Mouse (Mus musculus): ENCODE measurements around the gene Cttnbp2nl. TPM values are rescaled to one million over a fixed set of nuclear protein-coding genes. Genes with fewer than 3 reads are reported as not detected.

Gene Cttnbp2nl
- polyA plus RNA-seq, 1 experiment, result not detected

DNA sequence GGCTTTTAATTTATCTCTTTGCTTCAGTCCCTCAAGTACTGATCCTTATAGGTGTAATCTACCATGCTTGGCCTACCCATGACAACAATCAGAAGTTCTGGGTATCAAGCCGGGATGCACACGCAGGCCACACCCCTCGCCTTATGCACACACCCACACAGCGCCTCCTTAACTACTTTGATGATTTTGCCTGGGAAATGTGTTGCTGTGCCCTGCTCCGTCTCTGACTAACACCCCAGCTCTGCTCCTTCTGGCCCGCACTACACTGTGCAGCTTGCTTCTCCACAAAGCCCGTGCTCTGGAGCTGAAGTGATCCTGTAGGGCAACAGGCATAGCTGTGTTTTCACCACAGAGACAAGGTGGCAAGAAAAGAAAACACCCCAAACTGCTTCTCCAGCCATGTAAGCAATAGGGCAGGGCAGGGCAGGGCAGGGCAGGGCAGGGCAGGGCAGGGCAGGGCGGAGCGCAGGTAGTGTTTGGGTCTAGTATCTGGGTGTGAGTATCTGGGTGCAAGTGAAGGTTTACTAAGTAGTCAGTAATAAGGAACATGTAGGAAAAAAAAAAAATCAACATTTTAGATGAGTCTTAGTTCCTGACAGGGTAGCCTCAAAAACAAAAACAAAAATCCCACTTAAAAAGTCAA, 11.8 kb downstream of the Cttnbp2nl start:
- no peak for TF ChIP-seq GATA1 (IDR thresholded peaks at IDR 0.05; ENCODE audit: low read length)

DNA sequence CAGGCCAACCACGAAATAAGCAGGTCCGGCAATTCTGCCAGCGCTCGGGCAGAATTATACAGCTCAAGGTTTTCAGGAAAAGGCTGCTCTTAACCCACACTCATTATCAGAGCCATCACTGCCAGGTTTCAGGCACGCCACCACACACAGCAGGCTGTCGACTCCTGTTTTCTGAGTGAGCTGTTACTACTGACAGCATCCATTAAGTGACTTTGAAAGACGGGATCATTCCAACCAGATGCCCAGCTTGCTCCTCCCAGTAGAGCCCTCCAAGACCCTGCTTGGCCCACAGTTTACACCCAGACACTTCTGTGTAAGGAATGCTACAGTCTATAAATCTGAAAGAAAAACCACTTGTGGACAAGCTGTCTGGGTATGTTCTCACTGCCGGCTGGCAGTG, 12.9 kb downstream of the Cttnbp2nl start:
- no peak for TF ChIP-seq GATA1 (IDR thresholded peaks at IDR 0.05; ENCODE audit: low read length)

- TF ChIP-seq GATA1 (IDR thresholded peaks at IDR 0.05; ENCODE audit: low read length), result no peak
Measured at GRCm38 (mm10) chr3:105037240-105037770, 15.6 kb downstream of the Cttnbp2nl start.

DNA sequence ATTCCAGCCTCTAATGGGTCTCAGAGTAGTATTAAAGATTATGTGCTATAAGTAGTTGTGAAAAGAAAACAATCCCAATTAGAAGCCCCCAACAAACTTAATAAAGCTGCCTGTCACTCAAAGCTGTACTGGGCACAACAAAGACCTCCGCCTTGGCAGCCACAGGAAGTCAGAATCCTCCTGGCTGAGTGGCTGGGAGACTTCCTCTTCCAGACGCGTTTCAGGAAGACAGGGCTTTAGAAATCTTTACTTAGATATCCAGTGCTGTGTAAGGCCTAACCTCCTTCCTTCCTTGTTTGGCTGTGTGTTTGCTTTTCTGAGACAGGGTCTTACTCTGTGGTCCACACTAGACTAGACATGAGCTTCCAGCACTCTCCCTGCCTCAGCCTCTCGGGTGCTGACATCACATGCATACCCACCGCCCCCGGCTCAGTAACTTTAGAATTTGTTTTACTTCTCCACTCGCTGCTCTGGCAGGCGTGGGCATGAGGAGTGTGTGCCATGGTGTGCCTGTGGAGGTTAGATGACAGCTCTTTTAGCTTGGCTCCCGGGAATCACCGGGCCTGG, 16.6 kb downstream of the Cttnbp2nl start:
- no peak for TF ChIP-seq GATA1 (IDR thresholded peaks at IDR 0.05; ENCODE audit: low read length)

- no peak for TF ChIP-seq GATA1 (IDR thresholded peaks at IDR 0.05; ENCODE audit: low read length)
Measured at GRCm38 (mm10) chr3:105023371-105024005, 29.5 kb downstream of the Cttnbp2nl start.

- no peak for TF ChIP-seq GATA1 (IDR thresholded peaks at IDR 0.05; ENCODE audit: low read length)
Measured at GRCm38 (mm10) chr3:105019826-105020692, 32.9 kb downstream of the Cttnbp2nl start.

- no peak for TF ChIP-seq GATA1 (IDR thresholded peaks at IDR 0.05; ENCODE audit: low read length)
Measured at GRCm38 (mm10) chr3:105018783-105019105, 34.2 kb downstream of the Cttnbp2nl start.

- no peak for TF ChIP-seq GATA1 (IDR thresholded peaks at IDR 0.05; ENCODE audit: low read length)
Measured at GRCm38 (mm10) chr3:105018085-105018782, 34.7 kb downstream of the Cttnbp2nl start.

GRCm38 (mm10) chr3:105017314-105017713, 35.6 kb downstream of the Cttnbp2nl start:
- TF ChIP-seq GATA1 (IDR thresholded peaks at IDR 0.05; ENCODE audit: low read length), result no peak

DNA sequence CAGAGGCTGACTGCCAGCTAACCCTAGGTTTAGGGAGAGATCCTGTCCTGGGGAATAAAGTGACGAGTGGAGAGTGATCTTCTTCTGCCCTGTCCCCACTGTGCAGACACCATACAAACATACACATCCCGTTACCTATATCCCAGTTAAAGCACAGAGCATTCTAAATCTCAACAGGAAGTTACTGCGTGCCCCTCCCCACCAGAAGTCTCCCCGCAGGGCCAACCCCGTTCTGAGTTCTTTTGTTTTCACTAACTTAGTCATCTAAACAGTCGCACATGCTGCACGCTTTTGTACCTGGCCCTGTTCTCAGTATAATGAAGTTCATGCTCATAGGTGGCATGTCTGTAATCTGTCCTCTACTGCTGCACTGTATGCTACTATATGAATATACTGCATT, 36.7 kb downstream of the Cttnbp2nl start:
- TF ChIP-seq GATA1 (IDR thresholded peaks at IDR 0.05; ENCODE audit: low read length), result no peak

GRCm38 (mm10) chr3:105014908-105015307, 38.0 kb downstream of the Cttnbp2nl start:
- TF ChIP-seq GATA1 (IDR thresholded peaks at IDR 0.05; ENCODE audit: low read length), result no peak

- TF ChIP-seq GATA1 (IDR thresholded peaks at IDR 0.05; ENCODE audit: low read length), result no peak
Measured at GRCm38 (mm10) chr3:105012696-105013313, 40.1 kb downstream of the Cttnbp2nl start.

DNA sequence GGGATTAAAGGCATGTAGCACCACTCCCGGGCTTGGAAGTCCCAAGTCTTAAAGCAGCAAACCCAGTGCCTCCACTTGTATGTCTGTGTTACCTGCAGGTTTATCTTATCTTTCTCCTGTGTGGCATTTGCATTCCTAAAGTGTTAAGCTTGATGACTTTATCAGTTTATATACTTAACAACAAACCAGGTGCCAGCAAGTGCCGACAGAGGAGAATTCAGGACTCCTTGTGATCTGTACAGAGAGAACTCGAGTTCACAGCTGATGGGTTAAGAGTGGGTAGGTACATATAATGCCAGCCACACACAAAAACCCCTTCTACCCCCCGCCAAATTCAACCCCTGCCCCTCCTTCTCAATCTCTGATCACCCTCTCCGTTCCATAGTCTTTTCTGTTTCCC, 41.1 kb downstream of the Cttnbp2nl start:
- no peak for TF ChIP-seq GATA1 (IDR thresholded peaks at IDR 0.05; ENCODE audit: low read length)

GRCm38 (mm10) chr3:105010681-105011339, 42.1 kb downstream of the Cttnbp2nl start:
- no peak for TF ChIP-seq GATA1 (IDR thresholded peaks at IDR 0.05; ENCODE audit: low read length)
